Mouse (Mus musculus) liver, embryonic 13.5 days (tissue): Measurements from ENCODE around the gene Dnase2b. TPM values are rescaled to one million over a fixed set of nuclear protein-coding genes. Genes with fewer than 3 reads are reported as not detected.

Experiments used
- ATAC-seq: fragments of 200-750 bp; cut with Nextera tagmentation; 2 replicates; pipeline ENCODE4 v1.8.0; 2017; ENCODE audit warnings: low read depth, mild to moderate bottlenecking, moderate number of reproducible peaks, moderate library complexity
- DNase-seq: peaks from one replicate; pipeline ENCODE4 v3.0.0; 2022
- H3K27ac ChIP-seq: fragments of 300-500 bp; sonication (generic); 2 replicates; pipeline ENCODE4 v1.5.1; 2015; ENCODE audit warnings: moderate library complexity, mild to moderate bottlenecking, inconsistent platforms
- H3K27me3 ChIP-seq: fragments of 300-500 bp; sonication (generic); 2 replicates; pipeline ENCODE4 v1.6.1; 2015; ENCODE audit warnings: mild to moderate bottlenecking, inconsistent platforms
- H3K36me3 ChIP-seq: fragments of 300-500 bp; sonication (generic); 2 replicates; pipeline ENCODE4 v1.6.1; 2015; ENCODE audit warnings: mild to moderate bottlenecking, inconsistent platforms
- H3K4me1 ChIP-seq: fragments of 300-500 bp; sonication (generic); replicated peaks from 2 replicates; pipeline ENCODE4 v1.6.1; 2015; ENCODE audit warnings: inconsistent platforms
- H3K4me2 ChIP-seq: fragments of 300-500 bp; sonication (generic); 2 replicates; pipeline ENCODE4 v1.6.1; 2015; ENCODE audit warnings: inconsistent platforms, mild to moderate bottlenecking, moderate library complexity
- H3K4me3 ChIP-seq: fragments of 300-500 bp; sonication (generic); replicated peaks from 2 replicates; pipeline ENCODE4 v1.5.1; 2015; ENCODE audit warnings: mild to moderate bottlenecking, inconsistent platforms
- H3K9ac ChIP-seq: fragments of 300-500 bp; sonication (generic); 2 replicates; pipeline ENCODE4 v1.6.1; 2015; ENCODE audit warnings: mild to moderate bottlenecking, inconsistent platforms
- H3K9me3 ChIP-seq: fragments of 300-500 bp; sonication (generic); replicated peaks from 2 replicates; pipeline ENCODE4 v1.6.1; 2016; ENCODE audit warnings: inconsistent platforms
- WGBS: fragments of 180-500 bp; shearing (Covaris S2); methylation state at CpG from one replicate; pipeline ENCODE4 v1.1.7; 2015; ENCODE audit not compliant: insufficient replicate concordance; 5-methylcytosine and 5-hydroxymethylcytosine counted together
- polyA plus RNA-seq: library from polyadenylated mRNA; unstranded; fragments of >200 nt; fragmentation: Nextera tagmentation; extraction: Ambion mirVana; gene quantifications from 2 replicates; pipeline ENCODE4 v1.2.1, GENCODE M21; 2015

Dnase2b gene
- polyA plus RNA-seq, 1 experiment from 2014 or later, result 0.35 TPM

DNA sequence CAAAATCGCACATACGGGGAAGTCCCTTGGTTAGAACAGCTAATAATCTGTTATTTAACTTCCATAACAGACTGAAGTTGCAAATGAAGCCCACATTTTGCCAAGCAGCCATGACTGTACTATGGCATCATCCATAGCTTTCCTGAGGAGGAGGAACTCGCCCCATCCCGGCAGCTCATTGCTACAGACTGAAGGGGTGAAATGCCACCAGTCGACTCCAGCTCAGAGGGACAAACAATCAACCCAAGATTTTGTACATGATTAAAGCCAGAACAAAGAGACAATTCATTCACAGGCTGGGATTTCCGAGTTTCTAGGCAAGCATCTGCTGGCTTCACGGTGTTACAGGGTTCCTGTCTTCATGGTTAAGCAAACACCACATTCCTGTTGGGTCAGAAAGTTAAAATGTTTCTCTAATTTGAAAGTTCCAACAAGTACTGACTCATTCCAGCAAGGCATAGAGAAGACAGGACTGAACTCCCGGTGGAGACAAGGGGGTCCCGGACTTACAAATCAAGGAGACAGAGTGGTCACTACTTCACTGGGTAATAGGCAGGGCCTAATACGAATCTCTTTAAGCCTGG is 34.0 kb upstream of the Dnase2b start:
- no peak for DNase-seq

DNA sequence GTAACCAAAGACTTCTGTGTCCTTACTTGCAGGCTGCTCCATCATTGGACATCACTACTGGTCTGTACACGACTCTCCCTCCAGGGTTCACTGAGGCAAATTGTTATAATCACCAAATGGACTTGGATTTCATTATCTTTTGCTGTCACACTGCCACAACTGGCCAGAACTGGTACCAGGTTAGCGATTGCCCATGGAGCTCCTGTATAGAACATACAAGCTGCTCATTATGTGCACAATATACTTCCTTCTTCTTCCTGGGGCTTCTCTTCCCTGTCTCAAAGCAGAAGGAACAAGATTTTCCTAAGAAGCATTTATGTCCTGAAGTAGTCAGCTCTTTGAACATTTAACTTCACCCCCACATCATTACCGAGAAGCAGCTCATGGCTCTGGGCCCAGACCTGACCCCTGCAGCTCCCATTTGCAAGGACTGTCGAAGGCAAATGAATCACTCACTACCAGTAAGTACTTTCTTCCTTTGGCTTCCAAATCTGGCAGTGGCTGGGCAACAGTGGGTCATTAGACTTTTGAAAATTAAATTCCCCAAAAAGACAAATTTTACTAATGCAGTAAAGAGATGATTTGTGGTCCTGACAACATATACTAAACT is 26.5 kb upstream of the Dnase2b start:
- Histone ChIP-seq H3K4me1 (no peaks in the 10 kb centered on the region), H3K36me3 (no peaks in the 10 kb centered on the region), H3K27me3 (no peaks in the 10 kb centered on the region), H3K9me3 (no peaks in the 10 kb centered on the region), H3K27ac (no peak overlapping the region), H3K4me2 (no peak overlapping the region), H3K9ac (no peak overlapping the region), H3K4me3 (no peak overlapping the region)
- ATAC-seq, result no peak
- no peak for DNase-seq
- WGBS, result 48% methylated on average over 4 of the region's 4 CpGs

More for the DNA sequence above, 34.0 kb upstream of the Dnase2b start:
- no peak for ATAC-seq
- 0 out of 2 replicates have a peak, but pooled peaks cover 3% of the 10 kb centered on the region for H3K27me3 ChIP-seq
- H3K27ac ChIP-seq, result no peak overlapping the region
- H3K9ac ChIP-seq, result no peak overlapping the region
- no peak overlapping the region for H3K4me3 ChIP-seq
- no peak overlapping the region for H3K4me2 ChIP-seq
- peaks cover 18% of the 10 kb centered on the region for H3K4me1 ChIP-seq
- H3K36me3 ChIP-seq, result no peaks in the 10 kb centered on the region
- no peaks in the 10 kb centered on the region for H3K9me3 ChIP-seq
- 67% methylated on average over 10 of the region's 10 CpGs for WGBS

DNA sequence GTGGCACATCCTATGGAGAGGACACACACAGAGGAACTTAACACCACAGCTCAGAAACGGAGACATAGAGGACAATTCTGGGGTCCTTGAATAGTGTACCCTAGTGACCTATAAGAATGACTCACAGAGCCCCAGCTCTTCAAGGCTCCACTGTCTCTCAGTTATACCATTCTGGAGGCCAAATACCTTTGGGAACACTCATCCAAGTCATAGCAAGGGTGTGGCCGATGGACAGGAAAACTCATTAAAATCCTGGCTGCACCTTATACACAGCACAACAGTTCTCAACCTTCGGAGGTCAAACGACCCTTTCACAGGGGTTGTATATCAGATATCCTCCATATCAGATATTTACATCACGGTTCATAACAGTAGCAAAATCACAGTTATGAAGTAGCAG is 17.1 kb upstream of the Dnase2b start:
- 63% methylated on average over 5 of the region's 5 CpGs for WGBS
- Histone ChIP-seq H3K36me3 (no peaks in the 10 kb centered on the region), H3K4me1 (no peaks in the 10 kb centered on the region; the same call in 1 of the 2 replicates), H3K4me2 (no peak overlapping the region), H3K27ac (no peak overlapping the region), H3K4me3 (no peak overlapping the region), H3K9me3 (no peaks in the 10 kb centered on the region), H3K9ac (no peak overlapping the region), H3K27me3 (no peaks in the 10 kb centered on the region)
- ATAC-seq (no peak), DNase-seq (no peak)

DNA sequence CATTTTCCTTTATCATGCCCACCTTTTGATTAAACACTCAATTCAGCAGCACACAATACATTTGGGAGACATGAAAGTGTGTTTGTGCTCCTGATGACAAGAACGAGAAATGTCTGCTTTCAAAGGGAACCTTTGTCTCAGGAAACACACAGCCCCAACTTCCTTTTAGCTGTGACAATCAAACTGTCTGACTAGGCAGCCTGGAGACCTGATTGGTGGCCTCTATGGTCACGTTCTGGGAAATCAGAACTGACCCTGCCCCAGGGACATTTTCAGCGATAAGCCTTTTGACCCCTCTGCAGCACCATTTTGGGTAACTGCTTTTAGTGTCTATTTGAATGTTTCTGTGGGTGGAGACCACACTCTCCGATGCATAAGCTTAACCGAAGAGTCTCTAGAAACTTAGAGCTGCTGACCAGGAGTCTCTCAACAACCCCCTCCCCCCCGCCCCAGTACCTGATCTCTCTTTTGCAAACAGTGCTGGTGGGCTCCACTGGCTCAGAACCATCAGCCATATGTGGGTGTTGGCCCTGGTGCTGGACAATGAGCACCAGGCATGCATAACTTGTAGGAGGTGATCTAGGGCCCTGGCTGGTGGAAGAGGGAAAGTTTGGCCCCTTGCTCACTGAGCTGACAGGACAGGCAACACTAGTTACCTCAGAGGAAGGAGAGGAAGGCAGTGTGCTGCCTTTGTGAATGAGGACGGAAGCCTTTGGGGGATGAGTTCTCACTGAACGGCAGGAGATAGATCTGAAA is 13.0 kb upstream of the Dnase2b start:
- Histone ChIP-seq H3K27me3 (no peaks in the 10 kb centered on the region), H3K4me2 (no peak overlapping the region), H3K9ac (no peak overlapping the region), H3K36me3 (no peaks in the 10 kb centered on the region), H3K4me3 (no peak overlapping the region), H3K4me1 (no peaks in the 10 kb centered on the region; the same call in 1 of the 2 replicates), H3K27ac (no peak overlapping the region), H3K9me3 (no peaks in the 10 kb centered on the region)
- 45% methylated on average over 8 of the region's 8 CpGs for WGBS
- DNase-seq (no peak), ATAC-seq (no peak)

DNA sequence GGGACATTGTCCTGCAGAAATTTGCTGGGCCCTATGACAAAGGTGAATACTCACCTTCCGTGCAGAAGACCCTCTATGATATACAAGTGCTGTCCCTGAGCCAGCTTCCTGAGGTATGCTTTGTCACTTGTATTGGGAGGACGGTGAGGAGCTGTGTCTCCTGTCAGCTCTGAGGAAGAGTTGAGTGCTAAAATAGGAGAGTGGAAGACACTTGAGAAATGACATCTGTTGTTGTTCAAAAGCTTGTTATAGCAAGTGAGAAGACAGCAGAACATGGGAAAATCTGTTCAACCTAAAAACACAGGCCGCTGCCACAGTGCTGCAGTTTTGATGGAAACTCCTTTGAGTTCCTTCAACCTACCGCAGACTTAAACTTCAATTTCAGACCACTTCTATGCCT is 10.4 kb upstream of the Dnase2b start:
- Histone ChIP-seq H3K27me3 (no peaks in the 10 kb centered on the region), H3K27ac (no peak overlapping the region), H3K4me2 (no peak overlapping the region), H3K4me3 (no peak overlapping the region), H3K9me3 (no peaks in the 10 kb centered on the region), H3K36me3 (no peaks in the 10 kb centered on the region), H3K9ac (no peak overlapping the region), H3K4me1 (no peaks in the 10 kb centered on the region; the same call in 1 of the 2 replicates)
- 76% methylated on average over 4 of the region's 4 CpGs for WGBS
- ATAC-seq (no peak), DNase-seq (no peak)

DNA sequence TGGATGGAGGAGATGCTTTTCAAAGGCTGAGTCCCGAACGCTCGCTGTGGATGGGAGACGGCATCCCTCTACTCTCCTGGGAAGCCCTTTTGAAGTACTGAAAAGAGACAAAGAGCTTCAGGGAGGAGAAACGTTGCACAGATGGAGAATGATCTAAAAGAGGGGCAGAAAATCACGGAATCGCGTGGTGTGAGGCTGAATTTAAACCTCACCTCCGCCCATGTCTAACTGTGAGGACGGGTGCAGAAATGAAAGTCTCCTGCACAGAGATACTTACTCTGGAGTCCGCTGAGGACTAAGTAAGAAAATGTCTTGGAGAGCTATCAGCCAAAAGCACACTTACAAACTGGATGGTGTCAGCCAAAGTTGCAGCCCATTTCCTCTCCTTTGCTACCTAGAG is 6.6 kb upstream of the Dnase2b start:
- no peaks in the 10 kb centered on the region for H3K27me3 ChIP-seq
- 73% methylated on average over 11 of the region's 11 CpGs for WGBS
- ATAC-seq (no peak), DNase-seq (no peak)
- H3K36me3 ChIP-seq, result no peaks in the 10 kb centered on the region
- H3K4me1 ChIP-seq, result peaks cover 11% of the 10 kb centered on the region
- no peak overlapping the region for H3K27ac ChIP-seq
- no peak overlapping the region for H3K9ac ChIP-seq
- H3K4me3 ChIP-seq, result no peak overlapping the region
- H3K4me2 ChIP-seq, result no peak overlapping the region
- no peaks in the 10 kb centered on the region for H3K9me3 ChIP-seq

DNA sequence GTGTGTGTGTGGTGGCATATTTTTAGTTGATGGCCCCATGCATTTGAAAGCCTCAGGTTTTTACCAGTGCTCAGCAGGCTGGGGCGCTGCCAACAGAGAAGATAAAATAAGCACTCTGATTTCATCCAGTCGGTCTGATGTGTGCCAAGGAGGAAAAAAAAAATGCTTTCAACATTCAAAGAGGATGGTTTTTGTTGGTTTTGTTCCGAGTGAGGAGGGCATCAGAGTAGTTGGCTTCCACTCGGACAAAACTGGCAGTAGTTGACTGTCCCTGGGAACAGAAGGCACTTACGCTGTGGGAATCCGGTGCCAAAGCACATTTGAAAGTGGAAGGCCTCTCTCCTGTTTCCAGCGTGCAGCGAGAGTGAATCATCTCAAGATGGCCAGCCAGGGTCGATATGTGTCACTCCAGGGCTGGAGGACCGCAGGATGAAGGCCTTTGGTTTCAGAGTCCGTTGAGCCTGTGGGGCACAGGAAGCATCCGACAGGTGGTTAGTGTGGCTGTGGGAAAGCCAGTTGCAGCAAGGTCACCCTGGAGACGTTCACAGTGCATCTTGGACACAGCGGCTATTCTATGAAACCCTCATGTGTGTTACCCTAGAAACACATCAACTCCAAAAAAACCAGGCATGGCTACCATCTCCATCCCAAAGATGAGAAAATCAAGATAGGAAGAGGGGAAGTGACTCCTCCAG is 5.3 kb upstream of the Dnase2b start:
- Histone ChIP-seq H3K4me1 (peaks cover 11% of the 10 kb centered on the region), H3K4me3 (no peak overlapping the region), H3K9ac (no peak overlapping the region), H3K9me3 (no peaks in the 10 kb centered on the region), H3K27ac (no peak overlapping the region), H3K36me3 (no peaks in the 10 kb centered on the region), H3K27me3 (no peaks in the 10 kb centered on the region), H3K4me2 (no peak overlapping the region)
- 65% methylated on average over 14 of the region's 14 CpGs for WGBS
- DNase-seq (no peak), ATAC-seq (no peak)

DNA sequence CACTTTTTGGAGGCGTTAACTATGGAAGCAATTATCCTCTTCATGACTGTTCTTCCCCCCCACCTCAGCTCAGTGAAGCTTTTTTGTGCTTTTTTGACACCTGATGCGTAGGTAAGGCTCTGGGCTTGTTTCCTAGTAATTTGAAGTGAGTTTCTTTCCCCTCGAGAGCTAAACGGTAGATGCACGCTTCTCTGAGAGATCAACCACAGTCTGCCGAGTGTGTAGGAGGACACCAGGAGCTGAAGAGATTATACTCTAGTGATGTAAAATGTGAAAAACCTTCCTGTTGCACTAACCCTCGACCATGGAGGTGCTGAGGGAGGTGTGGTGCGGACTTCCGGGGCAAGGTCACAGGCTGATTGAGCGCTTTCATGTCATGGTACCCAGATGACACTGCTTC is 4.7 kb upstream of the Dnase2b start:
- ATAC-seq, result no peak
- Histone ChIP-seq H3K9ac (no peak overlapping the region), H3K27me3 (no peaks in the 10 kb centered on the region), H3K36me3 (no peaks in the 10 kb centered on the region), H3K27ac (no peak overlapping the region), H3K9me3 (no peaks in the 10 kb centered on the region), H3K4me1 (peaks cover 15% of the 10 kb centered on the region), H3K4me2 (no peak overlapping the region), H3K4me3 (no peak overlapping the region)
- WGBS, result 74% methylated on average over 10 of the region's 10 CpGs
- no peak for DNase-seq

DNA sequence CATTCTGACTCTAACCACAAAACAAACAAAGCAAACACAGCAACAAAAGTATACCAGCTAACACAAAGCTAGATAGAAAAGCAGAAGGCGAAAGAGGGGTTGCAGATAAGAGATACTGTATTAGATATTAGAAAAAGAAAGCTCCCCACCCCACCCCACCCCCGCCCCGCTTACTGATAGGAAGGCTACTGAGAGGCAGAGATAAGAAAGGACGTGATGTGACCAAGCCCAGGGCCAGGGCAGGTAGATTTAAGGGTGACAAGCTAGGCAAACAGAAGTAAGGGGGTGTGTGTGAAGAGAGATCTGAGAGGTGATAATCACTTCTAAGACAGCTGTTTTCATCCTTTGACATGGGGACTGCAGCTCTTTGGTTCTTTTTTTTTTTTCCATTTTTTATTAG is 3.0 kb upstream of the Dnase2b start:
- no peak overlapping the region for H3K4me2 ChIP-seq
- 32% methylated on average over 4 of the region's 4 CpGs for WGBS
- H3K27ac ChIP-seq, result no peak overlapping the region
- no peak for DNase-seq
- H3K4me3 ChIP-seq, result no peak overlapping the region
- no peaks in the 10 kb centered on the region for H3K27me3 ChIP-seq
- H3K36me3 ChIP-seq, result no peaks in the 10 kb centered on the region
- no peak overlapping the region for H3K9ac ChIP-seq
- peak; percentile 59 for ATAC-seq
- peaks cover 15% of the 10 kb centered on the region for H3K4me1 ChIP-seq
- H3K9me3 ChIP-seq, result no peaks in the 10 kb centered on the region

DNA sequence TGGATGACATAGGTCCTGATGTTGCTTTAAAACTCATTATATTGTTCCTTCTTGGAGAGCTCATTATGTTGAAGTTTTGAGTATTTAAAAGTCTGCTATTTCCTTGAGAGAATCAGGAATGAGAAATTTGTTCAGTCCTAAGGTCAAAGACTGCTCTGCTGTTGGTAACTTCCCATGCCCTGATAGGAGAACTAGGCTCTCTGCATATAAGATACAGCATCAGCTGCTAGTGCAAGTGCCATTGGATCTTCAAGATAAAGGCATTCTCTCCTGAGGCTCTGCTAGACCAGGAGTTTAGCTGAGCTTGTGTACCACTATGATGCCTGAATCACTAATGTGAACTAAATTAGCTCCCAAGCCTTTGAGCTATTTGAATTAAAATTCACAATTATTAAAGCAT is 2.5 kb upstream of the Dnase2b start:
- ATAC-seq, result peak; percentile 65
- H3K4me3 ChIP-seq, result no peak overlapping the region
- no peaks in the 10 kb centered on the region for H3K27me3 ChIP-seq
- H3K9me3 ChIP-seq, result no peaks in the 10 kb centered on the region
- no peaks in the 10 kb centered on the region for H3K36me3 ChIP-seq
- no peak overlapping the region for H3K9ac ChIP-seq
- H3K4me1 ChIP-seq, result peaks cover 15% of the 10 kb centered on the region
- no peak for DNase-seq
- H3K27ac ChIP-seq, result no peak overlapping the region
- no peak overlapping the region for H3K4me2 ChIP-seq

DNA sequence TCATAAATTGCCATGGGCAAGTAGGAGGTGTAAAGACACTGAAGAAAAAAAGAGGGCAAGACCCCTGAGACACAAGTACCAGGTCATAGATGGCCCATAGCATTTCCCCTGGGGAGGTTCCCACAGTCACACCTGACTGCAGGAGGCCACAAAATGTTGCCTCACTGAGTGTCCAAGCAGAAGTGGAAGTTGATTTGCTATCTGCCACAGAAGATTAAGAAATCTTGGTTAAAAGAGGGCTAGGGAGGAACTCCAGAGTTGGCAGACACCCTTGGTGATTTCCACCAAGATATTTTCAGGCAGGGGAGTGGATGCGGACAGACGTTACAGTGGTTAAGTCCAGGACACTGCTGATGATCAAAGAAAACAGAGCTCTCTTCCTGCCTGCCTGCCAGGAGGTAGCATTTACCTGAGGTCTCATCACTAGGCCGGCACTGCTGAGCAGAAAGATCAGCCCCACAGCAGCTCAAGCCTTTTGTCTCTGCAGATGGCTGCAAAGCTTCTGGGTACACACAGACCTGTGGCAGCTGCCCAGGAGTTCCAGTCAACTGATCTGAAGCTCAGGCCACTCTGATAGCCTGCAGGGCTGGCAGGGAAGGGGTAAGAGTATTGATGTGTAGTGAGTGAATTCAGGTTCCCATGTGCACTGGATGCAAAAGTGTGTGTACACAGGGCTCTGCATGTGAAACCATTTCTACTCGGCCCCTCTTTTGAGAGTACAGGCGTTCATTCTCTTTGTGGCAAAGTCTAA is 1.3 kb upstream of the Dnase2b start:
- H3K27ac ChIP-seq, result no peak overlapping the region
- no peaks in the 10 kb centered on the region for H3K27me3 ChIP-seq
- ATAC-seq (no peak), DNase-seq (no peak)
- H3K4me2 ChIP-seq, result no peak overlapping the region
- WGBS, result 55% methylated on average over 5 of the region's 5 CpGs
- H3K4me3 ChIP-seq, result no peak overlapping the region
- no peaks in the 10 kb centered on the region for H3K9me3 ChIP-seq
- no peak overlapping the region for H3K9ac ChIP-seq
- no peaks in the 10 kb centered on the region for H3K36me3 ChIP-seq
- peaks cover 15% of the 10 kb centered on the region for H3K4me1 ChIP-seq
